Mouse (Mus musculus) stomach, embryonic 14.5 days (tissue): ENCODE results near the gene Bag6. TPM values are rescaled to one million over a fixed set of nuclear protein-coding genes. Genes with fewer than 3 reads are reported as not detected.
"Not testable (repeated sequence)": the region's sequence is repeated elsewhere in the genome, so short reads cannot be mapped to it uniquely, and the experiment has no call there.

Experiments used
- ATAC-seq: fragments of 200-750 bp; cut with Nextera tagmentation; 2 replicates; pipeline ENCODE4 v1.8.0; 2017; ENCODE audit warnings: low read depth, moderate TSS enrichment; ENCODE audit not compliant: insufficient number of reproducible peaks, insufficient read depth, low FRiP score
- H3K27ac ChIP-seq: fragments of 300-500 bp; sonication (generic); 2 replicates; pipeline ENCODE4 v1.5.1; 2014; ENCODE audit warnings: mild to moderate bottlenecking, low read length, moderate library complexity, mixed read lengths
- H3K27me3 ChIP-seq: fragments of 300-500 bp; sonication (generic); 2 replicates; pipeline ENCODE4 v1.6.1; 2014; ENCODE audit warnings: low read length, control low read depth, mixed read lengths; ENCODE audit not compliant: control insufficient read depth, insufficient read depth
- H3K36me3 ChIP-seq: fragments of 300-500 bp; sonication (generic); 2 replicates; pipeline ENCODE4 v1.6.1; 2014; ENCODE audit warnings: mild to moderate bottlenecking, control low read depth, low read length, moderate library complexity, mixed read lengths; ENCODE audit not compliant: control insufficient read depth, insufficient read depth
- H3K4me1 ChIP-seq: fragments of 300-500 bp; sonication (generic); 2 replicates; pipeline ENCODE4 v1.6.1; 2014; ENCODE audit warnings: low read length, control low read depth, mixed read lengths; ENCODE audit not compliant: control insufficient read depth, insufficient read depth
- H3K4me2 ChIP-seq: fragments of 300-500 bp; sonication (generic); replicated peaks from 2 replicates; pipeline ENCODE4 v1.6.1; 2014; ENCODE audit warnings: low read depth, low read length, control low read depth
- H3K4me3 ChIP-seq: fragments of 300-500 bp; sonication (generic); 2 replicates; pipeline ENCODE4 v1.5.1; 2014; ENCODE audit warnings: low read depth, low read length, control low read depth
- H3K9ac ChIP-seq: fragments of 300-500 bp; sonication (generic); replicated peaks from 2 replicates; pipeline ENCODE4 v1.6.1; 2014; ENCODE audit warnings: low read depth, mild to moderate bottlenecking, control low read depth, low read length, moderate library complexity, mixed read lengths
- H3K9me3 ChIP-seq: fragments of 300-500 bp; sonication (generic); 2 replicates; pipeline ENCODE4 v1.6.1; 2016; ENCODE audit warnings: low read depth, low read length, control low read depth; ENCODE audit not compliant: control insufficient read depth
- WGBS: fragments of 180-500 bp; shearing (Covaris S2); extraction: QIAGEN DNeasy Blood & Tissue Kit; methylation state at CpG from one replicate; pipeline ENCODE4 v1.1.7; 2014; 5-methylcytosine and 5-hydroxymethylcytosine counted together
- polyA plus RNA-seq: library from polyadenylated mRNA; unstranded; fragments of >200 nt; fragmentation: Nextera tagmentation; extraction: Ambion mirVana; gene quantifications from 2 replicates; pipeline ENCODE4 v1.2.1, GENCODE M21; 2014

The Bag6 gene
- polyA plus RNA-seq, 1 experiment from 2014 or later: 86.5 TPM

DNA sequence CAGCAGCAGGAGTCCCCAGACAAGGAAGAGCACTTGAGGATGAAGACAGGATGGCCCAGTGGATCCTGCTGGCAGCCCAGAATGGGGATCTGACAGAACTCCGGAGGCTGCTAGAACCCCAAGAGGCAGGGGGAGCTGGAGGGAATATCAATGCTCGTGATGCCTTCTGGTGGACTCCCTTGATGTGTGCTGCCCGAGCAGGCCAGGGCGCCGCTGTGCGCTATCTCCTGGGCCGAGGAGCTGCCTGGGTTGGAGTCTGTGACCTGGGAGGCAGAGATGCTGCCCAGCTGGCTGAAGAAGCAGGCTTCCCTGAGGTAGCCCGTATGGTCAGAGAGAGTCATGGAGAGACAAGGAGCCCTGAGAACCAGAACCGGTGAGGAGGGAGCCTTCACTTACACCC, 11.7 kb upstream of the Bag6 start:
- H3K4me3 ChIP-seq, ATAC-seq, H3K27me3 ChIP-seq, H3K27ac ChIP-seq, H3K9me3 ChIP-seq, H3K9ac ChIP-seq, H3K4me2 ChIP-seq: not testable (repeated sequence)
- Histone ChIP-seq H3K4me1 (peaks cover 23% of the 10 kb centered on the region), H3K36me3 (peaks cover 24% of the 10 kb centered on the region)
- 90% methylated on average over 9 of the region's 9 CpGs for WGBS

DNA sequence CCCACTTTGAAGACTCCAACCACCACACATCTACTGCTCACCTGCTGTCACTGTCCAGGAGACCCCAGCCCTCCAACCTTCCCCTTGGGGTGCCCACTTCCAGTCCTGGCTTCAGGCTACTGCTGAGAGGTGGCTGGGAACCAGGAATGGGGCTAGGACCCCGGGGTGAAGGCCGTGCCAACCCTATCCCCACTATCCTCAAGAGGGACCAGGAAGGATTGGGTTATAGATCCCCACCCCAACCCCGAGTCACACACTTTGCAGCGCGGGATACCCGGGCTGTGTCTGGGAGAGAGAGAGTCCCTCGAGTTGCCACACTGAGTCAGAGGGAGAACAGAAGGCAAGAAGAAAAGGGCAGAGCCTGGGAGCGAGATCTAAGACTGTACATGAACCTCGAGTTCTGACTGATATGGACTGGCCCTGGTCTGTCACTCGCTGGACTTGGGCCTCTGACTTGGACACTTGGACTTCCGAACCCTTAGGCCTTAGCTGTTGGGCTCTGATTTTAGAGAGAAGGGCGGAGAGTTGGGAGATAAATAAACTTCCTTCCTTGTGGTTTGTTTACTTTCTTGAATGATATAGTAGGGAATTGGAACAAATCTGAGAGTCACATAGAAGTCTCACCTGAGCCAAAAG, 10.6 kb upstream of the Bag6 start:
- 89% methylated on average over 12 of the region's 12 CpGs for WGBS
- H3K9ac ChIP-seq, H3K9me3 ChIP-seq, H3K4me3 ChIP-seq, H3K27ac ChIP-seq, ATAC-seq, H3K27me3 ChIP-seq, H3K4me2 ChIP-seq: not testable (repeated sequence)
- Histone ChIP-seq H3K36me3 (peaks cover 15% of the 10 kb centered on the region), H3K4me1 (peaks cover 23% of the 10 kb centered on the region)

DNA sequence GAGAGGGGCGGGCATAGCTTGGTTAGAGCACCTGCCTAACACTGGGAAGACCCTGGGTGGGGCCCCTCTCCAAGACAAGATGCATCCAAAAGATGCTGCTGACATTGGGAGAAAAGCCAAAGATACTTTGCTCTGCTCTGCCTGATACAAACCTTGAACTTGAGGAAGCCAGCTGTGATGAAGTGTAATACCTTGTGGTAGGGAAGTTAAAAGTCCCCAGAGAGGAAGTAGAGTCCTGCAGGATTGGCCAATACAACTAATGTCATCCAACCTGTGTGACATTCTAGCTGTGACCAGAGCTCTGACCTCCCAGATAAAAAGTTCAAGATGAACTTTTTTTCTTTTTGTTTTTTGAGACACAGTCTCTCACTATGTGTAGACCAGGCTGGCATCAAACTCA, 9.9 kb upstream of the Bag6 start:
- 92% methylated on average over 1 of the region's 1 CpGs for WGBS
- Histone ChIP-seq H3K27me3 (no peaks in the 10 kb centered on the region), H3K4me2 (peak overlapping the region; percentile 60; the same call in 1 of the 2 replicates), H3K27ac (no peak overlapping the region; the same call in 1 of the 2 replicates), H3K9me3 (no peaks in the 10 kb centered on the region), H3K4me1 (peaks cover 19% of the 10 kb centered on the region), H3K4me3 (no peak overlapping the region), H3K9ac (no peak overlapping the region), H3K36me3 (peaks cover 10% of the 10 kb centered on the region)
- no peak for ATAC-seq

DNA sequence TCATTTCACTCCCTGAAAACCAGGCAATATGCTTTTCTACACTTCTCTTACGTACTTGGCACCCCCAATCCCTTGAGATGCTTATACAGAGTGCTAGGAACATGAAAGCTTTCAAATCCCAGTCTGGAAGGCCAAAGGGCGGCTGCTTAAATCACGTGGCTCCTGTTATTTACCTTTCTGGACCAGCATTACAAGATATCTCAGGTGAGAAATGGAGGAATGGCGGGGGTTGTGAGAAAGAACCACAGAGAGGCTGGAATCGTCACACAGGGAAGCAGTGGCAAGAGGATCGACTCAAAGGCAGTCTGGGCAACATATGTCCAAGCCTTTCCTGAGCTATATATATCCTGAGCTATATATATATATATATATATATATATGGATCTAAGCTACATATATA, 9.4 kb upstream of the Bag6 start:
- Histone ChIP-seq H3K4me1 (peaks cover 17% of the 10 kb centered on the region), H3K4me3 (peak overlapping the region; percentile 40)
- WGBS: 15% methylated on average over 6 of the region's 6 CpGs

DNA sequence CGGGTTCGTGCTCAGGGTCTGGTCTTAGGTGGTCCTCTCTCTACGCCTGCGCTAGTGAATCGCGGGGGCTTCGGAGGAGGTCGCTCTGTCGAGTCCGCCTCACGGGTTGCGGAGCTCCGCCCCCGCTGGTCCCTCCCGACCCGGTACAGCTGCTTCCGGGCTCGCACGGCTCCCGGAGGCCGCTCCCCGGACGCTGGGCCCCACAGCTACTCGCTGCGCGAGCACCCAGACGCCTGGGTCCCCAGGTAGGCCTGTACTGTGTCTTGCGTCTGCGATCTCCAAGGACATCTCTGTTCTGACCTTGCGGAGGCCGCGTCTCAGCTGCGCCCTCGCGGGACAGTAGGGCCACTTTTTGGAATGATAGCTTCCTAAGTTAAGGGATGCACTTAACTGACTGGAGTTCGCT, 8.8 kb upstream of the Bag6 start, which contains the start of gene D17H6S53E:
Gene D17H6S53E, plus strand, starts transcription at position 168 of the 406 bp plus-strand sequence.
- under 1% methylated on average over 36 of the region's 36 CpGs for WGBS
- Histone ChIP-seq H3K9ac (peak within 1 kb of the TSS; percentile 41), H3K4me3 (peak within 1 kb of the TSS; percentile 40), H3K4me2 (peak within 1 kb of the TSS; percentile 60), H3K36me3 (peaks cover 10% of the 10 kb centered on the region), H3K27ac (peak within 1 kb of the TSS; percentile 35; the same call in 1 of the 2 replicates), H3K4me1 (peaks cover 17% of the 10 kb centered on the region), H3K27me3 (no peaks in the 10 kb centered on the region), H3K9me3 (no peaks in the 10 kb centered on the region)
- ATAC-seq: peak; percentile 73

More for the DNA sequence above, 9.4 kb upstream of the Bag6 start:
- no peak for ATAC-seq
- peak overlapping the region; percentile 60 for H3K4me2 ChIP-seq
- peak overlapping the region; percentile 41 for H3K9ac ChIP-seq
- H3K36me3 ChIP-seq: peaks cover 10% of the 10 kb centered on the region
- no peaks in the 10 kb centered on the region for H3K9me3 ChIP-seq
- H3K27ac ChIP-seq: peak overlapping the region; percentile 35; the same call in 1 of the 2 replicates
- H3K27me3 ChIP-seq: no peaks in the 10 kb centered on the region

DNA sequence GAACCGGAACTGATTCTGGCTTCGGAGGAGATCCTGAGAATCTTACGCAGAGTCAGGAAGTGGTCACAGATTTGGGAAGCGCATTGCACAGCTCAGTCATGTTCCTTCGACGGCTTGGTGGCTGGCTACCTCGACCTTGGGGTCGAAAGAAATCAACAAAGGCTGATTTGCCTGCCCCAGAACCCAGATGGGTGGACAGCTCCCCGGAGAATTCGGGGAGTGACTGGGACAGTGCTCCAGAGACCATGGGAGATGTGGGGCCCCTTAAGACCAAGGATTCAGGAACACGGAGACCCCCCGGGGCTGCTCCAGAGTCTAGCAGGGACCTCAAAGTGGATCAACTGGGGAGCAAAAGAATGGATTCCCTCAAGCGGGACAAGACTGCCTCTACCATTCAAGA, 8.0 kb upstream of the Bag6 start:
- no peak overlapping the region for H3K27ac ChIP-seq
- peak overlapping the region; percentile 40 for H3K4me3 ChIP-seq
- H3K27me3 ChIP-seq: no peaks in the 10 kb centered on the region
- H3K4me1 ChIP-seq: peaks cover 17% of the 10 kb centered on the region
- no peaks in the 10 kb centered on the region for H3K9me3 ChIP-seq
- H3K36me3 ChIP-seq: peaks cover 10% of the 10 kb centered on the region
- peak overlapping the region; percentile 60 for H3K4me2 ChIP-seq
- no peak for ATAC-seq
- 60% methylated on average over 13 of the region's 13 CpGs for WGBS
- H3K9ac ChIP-seq: peak overlapping the region; percentile 41

DNA sequence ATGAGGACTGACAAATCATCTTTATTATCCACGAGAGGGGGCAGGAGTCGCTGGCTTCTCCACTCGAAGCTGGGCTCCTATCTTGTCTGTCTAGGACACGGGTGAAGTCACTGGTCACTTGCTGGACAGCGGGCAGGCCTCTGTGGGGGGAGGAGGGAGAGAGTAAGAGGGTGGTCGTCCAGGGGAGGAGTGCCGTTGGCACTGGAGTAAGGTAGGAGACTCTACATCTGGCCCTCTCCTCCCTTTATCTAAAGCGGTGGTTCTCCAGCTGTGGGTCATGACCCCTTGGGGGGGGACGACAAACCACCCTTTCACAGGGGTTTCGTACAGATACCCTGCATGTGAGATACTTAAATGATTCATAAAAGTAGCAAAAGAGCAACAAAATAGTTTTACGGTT, 6.0 kb upstream of the Bag6 start:
- no peak overlapping the region for H3K4me2 ChIP-seq
- H3K4me3 ChIP-seq: no peak overlapping the region
- H3K27me3 ChIP-seq: no peaks in the 10 kb centered on the region
- WGBS: 69% methylated on average over 11 of the region's 11 CpGs
- H3K27ac ChIP-seq: no peak overlapping the region
- H3K9me3 ChIP-seq: no peaks in the 10 kb centered on the region
- peaks cover 5% of the 10 kb centered on the region for H3K36me3 ChIP-seq
- ATAC-seq: no peak
- H3K9ac ChIP-seq: no peak overlapping the region
- peaks cover 17% of the 10 kb centered on the region for H3K4me1 ChIP-seq

DNA sequence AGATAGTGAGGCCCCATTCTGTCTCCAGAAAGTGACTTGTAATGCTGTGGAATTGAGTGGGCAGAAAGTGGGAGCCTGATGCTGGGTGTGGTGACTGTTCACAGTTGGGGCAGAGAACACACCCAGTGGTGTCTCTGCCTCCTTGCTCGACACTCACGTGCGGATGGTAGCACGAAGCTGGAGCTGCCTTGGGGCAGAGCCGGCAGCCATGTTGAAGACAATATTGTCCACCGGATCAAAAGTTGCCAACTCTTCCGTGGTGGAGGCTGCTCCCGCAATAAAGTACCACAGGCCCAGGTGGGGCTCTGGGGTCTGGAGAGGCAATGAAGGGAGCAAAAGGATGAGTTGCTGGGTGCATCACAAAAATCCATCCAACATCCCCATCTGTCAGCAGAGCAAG, 3.9 kb upstream of the Bag6 start:
- no peak overlapping the region for H3K4me3 ChIP-seq
- peaks cover 11% of the 10 kb centered on the region for H3K4me1 ChIP-seq
- no peak for ATAC-seq
- H3K9ac ChIP-seq: no peak overlapping the region
- H3K36me3 ChIP-seq: peaks cover 4% of the 10 kb centered on the region
- H3K4me2 ChIP-seq: no peak overlapping the region
- 90% methylated on average over 8 of the region's 8 CpGs for WGBS
- H3K27me3 ChIP-seq: no peaks in the 10 kb centered on the region
- H3K27ac ChIP-seq: no peak overlapping the region
- H3K9me3 ChIP-seq: no peaks in the 10 kb centered on the region
